Mouse (Mus musculus) mouse trophoblast stem cell (cell line): ENCODE results near the gene Plxnd1.

Experiments
- in situ Hi-C, 2 experiments: fragments of 300-500 bp; cut with MseI, MboI; formaldehyde crosslinking; loops; 2 replicates in 1 of 2; 3 replicates in 1 of 2; pipeline ENCODE4 v1.15.1; 2025

The Plxnd1 gene

DNA sequence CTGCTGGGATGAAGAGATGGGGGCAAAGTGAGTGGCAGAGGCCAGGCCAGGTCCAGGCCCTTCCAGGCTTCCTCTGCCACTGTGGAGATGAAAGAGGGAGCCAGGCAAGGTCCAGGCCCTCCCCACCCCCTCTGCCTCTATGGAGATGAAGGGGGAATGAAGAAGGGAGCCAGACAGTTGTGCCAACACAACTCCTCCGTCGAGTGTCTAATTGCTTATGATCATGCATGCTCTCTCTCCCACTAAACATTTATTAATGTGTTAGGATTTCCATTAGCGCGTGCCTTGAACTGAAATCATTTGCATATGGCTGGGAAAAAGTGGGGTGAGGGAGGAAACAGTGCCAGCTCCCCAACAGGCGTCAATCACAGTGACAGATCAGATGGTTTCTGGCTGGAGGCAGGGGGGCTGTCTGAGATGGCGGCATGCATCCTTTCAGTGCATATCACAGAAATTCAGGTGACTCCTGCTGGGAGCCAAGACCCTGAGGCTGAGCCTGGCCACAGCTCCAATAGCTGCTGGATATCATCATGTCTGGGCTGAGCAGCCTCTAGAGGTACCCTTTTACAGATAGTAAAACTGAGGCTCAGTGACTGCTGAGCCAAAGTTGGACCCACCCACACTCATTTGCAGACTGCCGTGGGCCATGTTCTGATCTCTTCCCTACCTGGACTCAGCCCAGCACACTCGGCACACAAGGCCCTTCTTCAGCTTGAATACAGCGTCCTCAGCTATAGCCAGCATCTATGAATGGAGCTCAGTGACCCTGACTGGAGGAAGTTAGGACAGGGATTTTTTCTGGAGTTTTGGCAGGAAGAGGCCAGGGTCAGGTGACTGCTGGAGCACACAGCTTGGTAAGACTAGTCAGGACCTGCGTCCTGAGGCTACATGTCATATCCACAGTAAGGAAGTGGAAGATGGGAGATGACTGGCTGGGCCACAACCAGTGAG lies 67.2 kb downstream of the Plxnd1 start:
- in situ Hi-C loops = no loop called here

DNA sequence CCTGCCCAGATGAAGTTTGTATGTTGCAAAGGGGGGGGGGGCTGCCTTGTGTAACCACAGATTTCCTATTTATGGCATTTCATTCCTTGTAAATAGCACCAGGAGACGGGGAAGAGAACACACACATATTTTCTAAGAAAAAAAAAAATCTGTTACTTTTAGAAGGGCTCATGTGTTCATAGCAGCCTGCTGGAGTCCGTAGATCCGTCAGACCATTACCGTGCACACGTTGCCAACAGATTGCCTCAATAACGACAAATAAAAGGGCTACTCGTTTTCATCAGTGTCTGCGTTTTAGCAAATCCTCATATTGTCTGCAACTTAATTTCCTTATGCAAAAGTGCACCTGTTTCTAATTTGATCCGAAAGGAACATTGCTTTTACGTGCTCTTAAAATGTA lies 68.4 kb downstream of the Plxnd1 start:
- in situ Hi-C loops = no loop called here

DNA sequence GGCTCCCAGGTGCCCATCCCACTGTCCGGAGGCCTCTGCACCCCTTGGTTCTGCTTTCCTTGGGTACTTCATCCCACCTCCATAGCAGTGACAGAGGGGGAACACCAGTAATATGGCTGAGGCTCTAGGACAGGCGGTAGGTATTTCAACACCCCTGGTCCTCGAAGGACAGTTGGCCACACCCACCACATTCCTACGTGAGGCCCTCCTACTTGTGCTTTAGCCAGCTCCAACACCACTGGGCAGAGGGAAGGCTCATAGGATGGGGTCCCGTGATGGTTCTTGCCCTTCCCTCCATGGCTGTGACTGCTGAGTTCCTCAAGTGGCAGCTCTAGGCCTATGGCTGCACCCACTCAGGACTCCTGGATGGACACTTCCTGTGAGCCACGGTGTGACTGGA lies 70.0 kb downstream of the Plxnd1 start:
- in situ Hi-C loops = no loop called here

DNA sequence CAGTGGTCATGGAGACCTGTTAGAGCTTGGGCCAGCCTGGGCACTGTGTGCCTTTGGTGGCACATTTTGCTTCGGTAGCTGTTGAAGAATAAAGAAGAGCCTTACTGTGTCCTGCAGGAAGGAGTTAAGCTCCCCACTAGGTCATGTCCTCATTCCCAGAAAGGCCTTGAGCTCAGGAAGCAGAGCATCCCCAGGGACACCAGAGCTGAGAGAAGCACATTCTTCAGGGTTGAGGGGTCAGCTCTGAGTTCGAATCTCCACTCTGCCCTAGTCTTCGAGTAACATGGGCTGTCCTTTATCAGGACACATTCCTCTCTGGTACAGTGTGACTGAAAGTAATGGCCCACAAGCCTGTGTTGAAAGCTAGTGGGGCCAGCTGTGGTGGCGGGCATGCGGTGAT lies 74.9 kb downstream of the Plxnd1 start:
- in situ Hi-C loops = no loop called here

DNA sequence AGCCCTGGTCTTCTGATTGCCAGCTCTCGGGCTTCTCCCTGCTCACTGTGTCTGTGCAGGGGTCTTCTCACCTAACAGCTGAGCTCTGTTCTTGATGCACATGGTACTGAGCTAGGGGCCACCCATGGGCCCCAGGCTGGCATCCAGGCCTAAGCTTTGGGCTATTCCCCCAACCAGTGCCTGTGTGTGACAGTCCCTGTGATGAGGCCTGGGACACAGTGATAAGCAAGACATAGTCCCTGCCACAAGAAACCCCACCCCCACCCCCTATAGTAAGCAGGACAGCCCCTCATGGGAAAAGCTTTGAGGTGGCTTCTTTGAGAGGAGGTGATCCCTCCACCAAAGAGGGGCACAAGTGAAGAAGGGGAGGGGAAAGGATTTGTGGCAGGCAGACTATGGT lies 76.2 kb downstream of the Plxnd1 start:
- in situ Hi-C loops = no loop called here

DNA sequence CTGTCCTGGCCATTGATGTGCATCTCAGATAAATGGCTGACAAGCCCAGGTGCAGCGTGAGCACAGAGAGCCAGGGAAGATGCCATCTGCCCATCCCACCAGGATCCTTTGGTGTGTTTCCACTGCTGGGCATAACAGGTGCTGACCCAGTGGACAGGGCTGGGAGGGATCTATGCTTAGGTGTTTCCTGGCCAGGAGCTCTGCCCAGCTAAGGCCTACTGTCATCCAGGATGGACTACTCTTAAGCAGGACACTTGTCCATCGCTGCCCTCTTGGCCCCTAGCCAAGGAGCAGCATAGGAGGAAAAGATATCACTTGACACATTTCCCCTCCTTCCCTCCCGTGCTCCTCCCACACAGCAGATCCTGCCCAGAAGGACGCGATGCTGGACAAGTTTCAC lies 78.2 kb downstream of the Plxnd1 start:
- in situ Hi-C loops = no loop called here

DNA sequence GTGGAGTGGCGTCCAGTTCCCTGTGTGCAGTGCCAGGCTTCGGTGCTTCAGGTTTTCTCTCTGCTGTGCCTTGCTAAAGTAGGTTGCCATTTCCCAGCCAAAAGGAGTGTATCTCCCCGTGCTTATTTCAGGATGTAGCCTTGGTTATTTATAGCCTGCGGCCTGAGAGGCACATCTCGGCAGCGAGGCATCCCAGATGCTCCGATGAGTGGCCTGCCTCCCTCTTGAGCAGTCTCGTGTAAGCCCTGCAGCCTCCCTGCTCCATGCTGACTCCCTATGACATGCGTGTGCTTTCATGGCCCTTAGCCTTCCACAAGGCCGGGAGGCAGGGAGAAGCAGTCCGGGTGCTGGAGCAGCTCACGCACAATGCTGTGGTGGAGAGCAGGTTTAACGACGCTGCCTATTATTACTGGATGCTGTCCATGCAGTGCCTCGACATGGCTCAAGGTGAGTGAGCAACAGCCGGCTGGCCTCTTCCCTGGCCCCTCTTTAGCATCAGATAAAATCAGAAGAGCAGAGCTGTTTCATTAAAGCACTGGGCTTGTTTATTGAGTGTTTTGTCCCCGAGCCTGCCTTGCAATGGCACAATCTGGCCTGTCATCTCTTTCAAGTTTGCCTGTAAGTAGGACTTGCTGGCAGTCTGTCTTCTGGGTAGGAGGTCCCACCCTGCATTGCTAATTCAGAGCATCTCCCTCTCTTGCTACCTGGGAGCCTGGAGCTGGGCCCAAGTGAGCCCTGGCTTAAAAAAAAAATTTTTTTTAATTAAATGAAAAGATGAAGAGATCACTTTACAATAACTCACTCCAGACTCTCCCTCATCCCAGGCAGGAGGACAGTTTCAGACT lies 79.0 kb downstream of the Plxnd1 start:
- in situ Hi-C loops = no loop called here

DNA sequence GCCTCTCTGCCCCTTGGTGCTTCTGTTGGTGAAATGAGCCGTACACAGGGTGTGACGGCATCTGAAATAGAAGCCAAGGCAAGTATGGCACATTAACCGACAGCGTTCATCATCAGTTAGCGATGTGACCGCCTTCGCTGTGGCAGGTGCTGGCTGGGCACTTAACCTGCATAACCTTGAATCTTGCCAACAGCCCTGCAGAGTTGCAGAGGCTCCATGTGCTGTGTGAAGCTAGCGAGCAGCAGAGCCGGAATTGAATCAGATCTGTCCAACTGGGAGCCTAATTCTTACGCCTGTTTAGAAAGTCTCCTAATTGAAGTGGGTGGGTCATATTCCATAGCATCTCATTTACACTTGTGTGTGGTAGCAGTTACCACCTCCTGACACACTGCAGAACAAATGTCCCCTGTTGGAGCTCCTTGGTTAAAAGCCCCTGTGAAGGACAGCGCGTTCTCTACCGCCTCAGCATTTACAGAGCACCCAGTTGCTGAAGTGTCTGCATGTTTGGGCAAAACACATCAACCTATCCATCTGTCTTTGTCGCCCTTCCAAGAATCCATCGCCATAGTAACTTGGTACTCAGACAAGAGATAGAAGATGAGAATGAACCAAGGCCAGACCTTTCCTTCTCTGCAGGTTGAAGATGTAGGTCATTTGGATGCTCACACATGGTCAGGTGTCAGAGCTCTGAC lies 80.1 kb downstream of the Plxnd1 start:
- in situ Hi-C loops = no loop called here

DNA sequence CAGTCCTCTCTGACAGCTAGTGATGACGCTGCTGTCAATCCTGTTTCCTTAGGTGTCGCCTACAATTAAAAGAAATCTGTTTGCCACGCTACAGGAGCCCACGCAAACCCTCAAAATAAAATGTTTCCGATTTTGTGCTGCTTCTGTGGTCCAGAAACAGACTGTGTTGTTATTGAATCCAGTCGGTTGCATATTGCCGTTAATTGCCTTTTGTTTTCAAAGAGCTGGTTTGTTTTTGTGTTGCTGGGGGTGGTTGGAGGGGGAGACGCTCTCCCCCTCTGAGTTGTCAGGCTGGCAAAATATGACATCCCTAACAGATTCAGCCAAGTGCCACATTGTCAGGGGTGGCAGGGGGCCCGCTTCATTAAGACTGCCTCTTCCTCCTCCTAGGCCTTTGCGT lies 81.3 kb downstream of the Plxnd1 start:
- in situ Hi-C loops = no loop called here

DNA sequence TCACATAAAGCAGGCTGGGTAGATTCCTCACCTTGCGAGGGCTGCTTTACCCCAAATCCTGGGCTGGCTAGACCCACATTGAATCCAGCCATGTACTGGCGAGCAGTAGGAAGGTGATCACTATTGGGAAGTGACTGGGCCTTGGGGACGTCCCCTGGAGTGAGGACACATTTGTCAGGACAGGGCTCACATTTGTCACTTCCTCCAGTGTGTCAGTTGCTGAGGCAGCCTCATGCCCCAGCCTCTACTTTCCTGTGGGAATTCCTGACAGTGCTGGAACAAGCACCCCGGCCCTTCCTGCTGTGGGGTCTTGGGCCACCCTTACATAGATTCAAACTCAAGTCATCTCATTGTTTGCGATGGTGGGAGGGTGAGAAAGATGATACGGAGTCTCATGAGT lies 83.0 kb downstream of the Plxnd1 start:
- in situ Hi-C loops = no loop called here

DNA sequence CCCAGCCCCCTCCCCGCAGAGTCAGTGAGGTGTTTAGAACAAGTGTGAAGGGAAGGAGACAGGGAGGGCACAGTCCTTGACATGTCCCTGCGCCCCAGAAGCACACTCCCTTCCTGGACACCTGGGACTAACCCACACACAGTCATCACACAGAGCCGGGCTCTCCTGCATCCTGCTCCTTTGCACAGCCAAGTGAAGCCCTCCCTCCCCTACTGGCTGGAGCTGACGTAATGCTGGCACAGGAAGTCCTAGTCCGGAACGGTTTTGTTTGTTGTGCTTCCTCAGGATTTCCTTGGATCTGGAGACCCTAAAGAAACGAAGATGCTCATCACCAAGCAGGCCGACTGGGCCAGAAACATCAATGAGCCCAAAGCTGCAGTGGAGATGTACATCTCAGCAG lies 84.9 kb downstream of the Plxnd1 start:
- in situ Hi-C loops = no loop called here

DNA sequence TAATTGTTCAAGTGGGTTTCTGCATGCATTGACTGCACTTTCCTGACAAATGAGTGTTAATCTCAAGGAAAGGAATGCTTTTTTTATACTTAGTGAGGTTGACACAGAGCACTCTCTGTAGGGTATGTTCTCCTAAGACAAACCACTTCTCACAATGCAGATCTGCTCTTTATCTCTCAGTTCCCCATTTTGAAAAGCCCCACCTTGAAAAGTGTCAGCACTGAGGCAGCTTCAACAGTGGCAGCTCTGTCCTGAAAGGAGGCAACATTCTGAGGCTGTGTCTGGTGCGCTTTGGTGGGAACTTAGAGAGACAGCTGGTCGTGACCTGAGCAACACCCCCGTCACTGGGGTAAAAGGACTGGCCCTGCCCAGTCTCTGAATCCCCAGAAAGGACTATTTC lies 85.8 kb downstream of the Plxnd1 start:
- in situ Hi-C loops = no loop called here

DNA sequence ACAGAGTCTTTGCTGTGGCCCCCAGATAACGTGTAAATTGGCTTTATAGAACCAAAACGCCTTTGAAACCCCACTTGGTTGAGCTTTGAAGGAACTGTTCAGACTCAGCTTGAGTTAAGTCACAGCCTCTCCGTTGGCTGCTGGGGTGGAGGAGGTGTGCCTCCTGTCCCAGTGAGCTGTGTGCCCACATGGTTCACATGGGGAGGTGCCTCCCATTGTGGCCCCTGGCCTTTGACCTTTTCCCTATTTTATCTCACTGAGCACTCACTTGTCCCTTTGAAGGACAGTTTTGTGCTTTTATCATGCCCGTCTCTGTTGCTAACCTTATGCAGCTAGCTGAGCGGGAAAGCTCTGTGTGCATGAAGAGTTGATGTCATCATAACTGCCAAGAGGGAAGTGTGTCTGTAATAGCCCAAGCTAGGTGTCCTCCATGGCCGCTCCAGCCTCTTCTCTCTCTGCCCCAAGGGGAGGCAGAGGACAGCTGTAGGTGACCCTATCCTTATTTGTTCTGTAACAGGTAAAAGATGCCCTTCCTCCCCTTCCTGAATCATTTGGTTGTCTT lies 86.3 kb downstream of the Plxnd1 start:
- in situ Hi-C loops = no loop called here

DNA sequence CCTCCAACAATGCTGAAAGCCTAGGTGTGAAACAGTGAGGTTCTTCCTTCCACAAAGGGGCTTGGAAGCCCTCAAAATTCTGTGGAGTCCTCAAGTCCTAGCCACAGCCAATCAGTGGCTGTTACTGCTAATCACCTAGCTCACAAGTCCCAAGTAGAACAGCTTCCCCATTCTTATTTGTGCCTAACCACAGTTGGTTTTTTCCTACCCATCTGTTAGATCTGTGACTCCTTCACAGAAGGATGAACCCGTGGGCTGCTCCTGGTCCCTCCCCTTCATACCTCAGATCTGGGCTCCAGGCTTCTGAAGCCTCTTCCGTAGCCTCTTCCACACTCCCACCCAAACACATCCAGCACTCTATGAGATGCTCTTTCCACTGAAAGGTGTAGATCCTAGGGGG lies 87.9 kb downstream of the Plxnd1 start:
- in situ Hi-C loops = no loop called here

DNA sequence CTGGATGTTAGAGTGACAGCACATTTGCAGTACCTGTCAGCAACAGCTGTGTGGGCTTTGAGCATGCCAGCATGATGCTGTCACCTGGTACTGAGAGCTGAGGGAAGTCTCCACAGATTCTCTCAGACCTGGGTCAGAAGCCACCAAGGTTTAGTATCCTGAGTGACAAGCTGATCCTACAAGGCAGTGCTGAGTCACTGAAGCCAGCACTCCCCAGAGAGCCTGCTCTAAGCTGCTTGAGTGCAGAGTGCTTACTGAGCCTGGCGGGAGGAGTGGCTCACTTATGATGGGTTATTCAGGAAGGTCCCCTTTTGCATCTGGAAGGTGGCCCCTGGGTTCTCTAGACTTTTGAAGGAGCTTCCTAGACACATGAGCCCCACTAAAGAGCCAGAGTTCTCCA lies 88.3 kb downstream of the Plxnd1 start:
- in situ Hi-C loops = no loop called here

DNA sequence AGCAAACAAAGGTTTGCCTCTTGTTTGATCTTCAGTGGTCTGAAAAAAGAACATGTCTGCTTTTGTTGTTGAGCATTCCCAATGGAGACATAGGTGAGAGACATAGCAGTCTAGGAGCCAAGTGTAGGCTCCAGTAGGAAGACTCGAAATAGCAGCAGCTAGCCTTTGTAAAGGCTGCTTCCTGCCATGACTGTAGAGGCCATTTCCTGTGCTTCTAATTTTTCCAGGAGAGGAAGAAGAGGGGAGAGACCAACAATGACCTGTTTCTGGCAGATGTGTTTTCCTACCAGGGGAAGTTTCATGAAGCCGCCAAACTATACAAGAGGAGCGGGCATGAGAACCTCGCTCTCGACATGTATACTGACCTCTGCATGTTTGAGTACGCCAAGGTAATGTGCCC lies 89.2 kb downstream of the Plxnd1 start:
- in situ Hi-C loops = no loop called here
